Mouse (Mus musculus): ENCODE measurements around the gene Nmt1. TPM values are rescaled to one million over a fixed set of nuclear protein-coding genes. Genes with fewer than 3 reads are reported as not detected.
A peak's percentile ranks its signal among the peaks of the same experiment; 100 is the strongest.

Gene Nmt1
- total RNA-seq, 4 experiments from 2014 or later = 152 to 165 (median 160) TPM

DNA sequence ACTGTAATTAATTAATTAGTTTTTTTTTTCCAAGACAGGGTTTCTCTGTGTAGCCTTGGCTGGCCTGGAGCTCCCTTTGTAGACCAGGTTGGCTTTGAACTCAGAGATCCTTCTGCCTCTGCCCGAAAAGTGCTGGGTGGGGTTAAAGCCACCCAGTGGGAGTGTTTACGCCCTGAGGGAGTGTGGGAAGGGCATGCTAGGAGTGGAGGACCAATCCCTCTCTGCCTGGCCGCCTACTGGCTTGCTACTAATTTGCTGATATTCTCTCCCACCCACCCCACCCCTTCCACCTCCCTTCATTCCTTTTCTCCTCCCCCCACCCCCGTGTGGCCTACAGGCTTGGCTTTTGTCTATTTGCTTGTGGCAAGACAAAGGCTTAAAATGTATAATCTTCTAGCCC, 78.4 kb downstream of the Nmt1 start:
- no peak for DNase-seq (ENCODE audit: low spot score in 2 of 2)

DNA sequence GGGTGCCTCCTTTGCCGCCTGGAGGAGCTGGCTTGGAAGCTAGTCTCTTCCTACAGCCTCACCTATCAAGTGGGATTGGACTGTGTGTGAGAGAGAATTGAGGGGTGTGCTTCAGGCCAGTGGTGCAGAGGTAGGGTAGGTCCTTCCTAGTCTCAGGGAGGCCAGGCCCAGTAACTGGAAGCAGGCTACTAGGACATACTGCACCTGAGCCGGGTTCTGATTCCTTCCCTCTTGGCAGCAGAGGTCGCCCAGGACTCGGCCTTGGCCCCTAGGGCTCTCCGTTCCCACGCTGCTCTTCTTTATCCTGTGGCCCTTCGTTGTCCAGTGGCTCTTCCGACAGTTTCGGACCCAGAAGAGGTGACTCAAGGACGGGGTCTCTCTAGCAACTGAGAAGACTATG, 83.3 kb downstream of the Nmt1 start:
- no peak for DNase-seq (ENCODE audit: low spot score in 2 of 2)

DNA sequence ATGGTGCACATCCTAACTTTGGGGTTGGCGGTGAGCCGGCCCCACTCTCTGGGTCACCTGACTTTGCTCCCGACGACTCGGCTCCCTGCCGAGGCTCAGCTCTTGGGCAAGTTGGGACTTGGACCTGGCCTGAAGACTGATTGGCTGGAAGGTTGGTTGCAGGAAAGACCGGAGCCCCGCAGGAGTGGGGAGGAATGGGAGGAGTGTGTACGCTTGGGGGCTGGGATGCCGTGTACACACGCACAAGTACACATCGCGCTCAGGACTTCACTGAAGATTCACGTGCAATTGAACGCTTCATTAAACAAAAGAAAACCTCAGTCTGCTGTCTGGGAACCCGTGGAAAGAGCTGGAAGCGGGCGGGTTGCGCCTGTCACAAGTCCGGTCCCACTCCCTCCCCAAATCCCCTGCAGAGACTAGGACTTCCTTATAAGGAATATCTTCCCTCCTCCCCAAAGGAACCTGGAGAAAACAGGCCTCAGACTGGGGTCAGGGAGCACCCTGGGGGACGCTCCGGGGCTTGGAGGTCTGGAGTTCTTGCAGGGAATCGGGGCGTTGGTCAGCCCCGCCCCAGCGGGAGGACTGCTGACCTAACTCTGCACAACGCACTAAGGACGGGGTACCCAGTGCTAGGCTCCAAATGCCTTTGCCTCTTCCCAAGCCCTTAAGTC, 84.0 kb downstream of the Nmt1 start:
- no peak for DNase-seq (ENCODE audit: low spot score in 2 of 2)

DNA sequence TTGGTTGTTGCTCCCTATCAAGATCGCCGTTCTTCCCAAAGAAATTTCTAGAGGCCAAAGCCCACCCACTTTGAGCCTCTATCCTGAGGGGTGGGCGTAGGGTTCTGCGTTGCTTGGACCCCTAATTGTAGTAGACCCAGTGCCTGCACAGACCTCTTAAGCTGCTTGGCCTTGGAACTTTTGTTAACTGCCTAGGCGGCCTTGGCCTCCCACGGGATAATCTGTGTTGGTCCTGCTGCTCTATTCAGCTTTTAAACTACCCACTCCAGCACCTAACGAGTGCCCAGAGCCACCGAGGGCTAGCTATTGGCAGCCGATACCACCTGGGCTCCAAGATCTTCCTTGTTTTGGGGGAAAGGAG, 84.5 kb downstream of the Nmt1 start:
- DNase-seq (ENCODE audit: low spot score in 2 of 2) = no peak

DNA sequence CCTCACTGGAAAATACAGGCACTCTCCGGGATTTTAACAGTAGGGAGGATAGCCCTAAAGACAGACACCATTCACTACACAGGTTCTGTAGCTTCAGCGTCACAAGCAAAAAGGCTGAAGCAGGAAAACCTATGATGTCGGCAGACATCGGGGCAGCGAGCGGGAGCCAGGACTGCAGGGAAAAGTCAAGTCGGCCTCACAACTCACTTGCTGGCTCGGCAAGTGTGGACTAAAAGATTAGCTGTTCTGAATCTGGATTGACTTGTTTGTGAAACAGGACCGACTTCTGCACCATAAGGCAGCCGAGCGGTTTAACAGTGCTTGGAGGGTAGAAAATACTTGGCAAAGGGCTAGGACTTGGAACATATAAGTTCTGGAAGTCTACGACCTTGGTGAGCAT, 85.0 kb downstream of the Nmt1 start:
- no peak for DNase-seq (ENCODE audit: low spot score in 2 of 2)

DNA sequence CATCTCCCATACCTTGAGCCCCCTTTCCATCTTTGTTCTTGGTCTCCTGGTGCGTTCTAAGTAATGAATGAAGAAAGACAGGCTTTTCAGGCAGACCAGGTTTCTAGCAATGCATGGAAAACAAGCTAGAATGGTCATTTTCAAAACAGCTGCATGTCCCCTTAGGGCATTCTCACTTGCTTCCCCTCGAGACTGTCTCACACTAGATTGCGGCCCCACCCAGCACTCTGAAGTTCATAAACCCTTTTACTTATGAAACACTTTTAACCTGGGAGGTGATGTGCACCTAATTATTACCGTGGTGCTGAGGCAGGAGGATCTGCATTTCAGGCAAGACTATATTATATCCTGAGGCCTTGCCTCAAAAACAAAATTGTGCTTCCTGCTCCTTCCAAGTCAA, 85.8 kb downstream of the Nmt1 start:
- no peak for DNase-seq (ENCODE audit: low spot score in 2 of 2)

DNA sequence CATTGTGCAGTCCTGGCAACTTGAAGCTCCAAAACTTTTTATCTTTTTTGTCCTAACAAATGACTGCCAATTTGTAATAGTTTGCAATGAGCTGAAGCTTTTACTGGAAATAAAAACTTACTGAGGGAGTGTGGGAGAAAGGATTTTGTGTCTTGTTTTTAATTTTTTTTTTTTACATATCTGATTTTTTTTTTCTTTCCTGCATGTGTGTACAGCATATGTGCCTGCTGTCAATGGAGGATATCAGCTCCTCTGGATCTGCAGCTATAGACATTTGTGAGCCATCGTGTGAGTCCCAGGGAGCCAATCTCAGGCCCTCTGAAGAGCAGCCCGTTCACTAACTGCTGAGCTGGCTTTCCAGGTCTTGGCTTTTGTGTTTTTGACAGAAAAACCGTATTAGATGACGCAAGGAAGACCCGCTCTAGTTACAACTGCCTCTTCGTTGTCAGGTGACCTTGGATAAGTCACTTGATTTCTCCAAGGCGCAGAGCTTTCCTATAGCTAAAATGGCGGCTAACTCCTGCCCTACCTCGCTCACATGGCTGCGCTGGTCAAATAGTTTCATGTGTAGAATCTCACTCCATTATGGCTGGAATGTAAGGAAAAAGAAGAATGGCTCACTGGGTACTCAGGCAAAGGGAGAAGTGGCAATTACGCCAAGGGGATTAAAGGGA, 86.4 kb downstream of the Nmt1 start:
- no peak for DNase-seq (ENCODE audit: low spot score in 2 of 2)

DNA sequence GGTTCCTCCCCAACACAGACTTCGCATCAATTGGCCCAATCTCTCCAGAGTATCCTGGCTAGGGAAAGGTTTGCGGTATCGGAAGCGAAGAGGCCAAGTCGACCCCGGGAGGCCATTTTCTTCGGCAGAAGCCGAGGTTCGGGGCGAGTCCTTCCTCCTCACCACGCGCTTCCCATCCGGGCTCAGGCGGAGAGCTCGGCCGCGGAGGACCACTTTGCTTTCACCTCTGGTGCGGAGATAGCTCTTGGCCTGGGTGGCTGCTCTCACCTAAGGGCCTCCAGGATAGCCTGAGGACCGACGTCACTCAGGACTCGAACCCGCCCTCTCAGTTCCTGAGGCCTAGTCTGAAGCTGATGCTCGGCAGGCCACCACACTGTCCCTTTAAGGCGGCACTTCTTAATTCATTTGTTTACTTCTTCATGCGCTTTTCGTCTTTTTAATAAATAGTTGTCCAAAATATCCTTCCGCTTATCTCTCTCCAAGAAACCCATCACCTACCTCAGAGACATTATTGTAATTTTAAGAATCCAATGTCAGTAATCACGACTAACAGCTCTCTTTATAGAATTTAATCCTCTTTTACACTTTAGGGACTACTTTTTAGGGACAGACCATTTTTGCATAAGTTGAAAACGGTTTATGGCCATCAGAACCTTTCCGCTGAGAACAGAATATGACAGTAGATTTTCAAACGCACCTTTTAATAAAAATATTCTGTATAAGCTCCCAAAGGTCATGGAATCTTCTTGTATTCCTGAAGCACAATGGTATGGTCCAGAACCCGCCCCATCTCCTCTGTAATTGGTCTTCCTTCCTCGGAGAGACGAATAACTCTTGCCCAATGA, 87.4 kb downstream of the Nmt1 start:
- peak; percentile 83 to 85 for DNase-seq (ENCODE audit: low spot score in 2 of 2)

DNA sequence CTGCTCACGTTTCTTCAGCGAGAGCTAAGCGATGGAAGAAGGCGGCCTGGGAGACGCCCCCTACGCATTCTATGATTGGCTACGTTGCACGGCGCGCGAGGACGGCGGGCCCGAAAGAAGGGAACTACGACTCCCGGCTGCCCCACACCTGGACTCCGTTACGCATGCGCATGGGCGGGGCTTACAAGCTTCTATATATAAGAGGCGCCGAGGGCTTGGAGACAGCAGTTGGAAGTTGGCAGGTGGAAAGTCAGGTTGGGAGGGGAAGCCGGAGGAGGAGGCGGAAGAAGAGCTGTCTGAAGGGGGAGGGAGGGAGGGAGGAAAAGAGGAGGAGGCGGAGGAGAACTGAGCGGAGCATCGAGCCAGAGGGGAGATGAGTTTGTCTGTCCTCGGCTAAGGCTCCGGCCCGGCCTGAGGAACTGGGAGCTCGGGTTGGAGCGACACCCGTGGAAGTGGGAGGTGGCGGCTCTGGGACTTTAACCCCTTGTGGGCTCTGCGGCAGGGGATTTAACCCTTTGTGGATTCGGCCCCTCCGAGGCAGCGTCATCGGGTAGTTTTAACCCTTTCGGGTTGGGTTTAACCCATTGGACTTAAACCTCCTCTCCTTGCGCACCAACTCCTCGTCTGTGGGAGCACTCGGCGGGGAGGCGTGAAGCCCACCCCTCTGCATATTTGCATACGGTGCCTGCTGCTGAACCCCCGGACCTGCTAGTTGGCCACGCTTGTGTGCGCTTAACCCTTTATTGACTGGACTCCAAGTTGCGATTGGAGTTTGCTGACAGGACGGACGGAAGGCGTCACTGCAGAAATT, 88.2 kb downstream of the Nmt1 start, which contains the start of gene Hexim1:
Gene Hexim1, plus strand, starts transcription at position 224 of the 811 bp plus-strand sequence.
- peak; percentile 100 for DNase-seq (ENCODE audit: low spot score in 2 of 2)

DNA sequence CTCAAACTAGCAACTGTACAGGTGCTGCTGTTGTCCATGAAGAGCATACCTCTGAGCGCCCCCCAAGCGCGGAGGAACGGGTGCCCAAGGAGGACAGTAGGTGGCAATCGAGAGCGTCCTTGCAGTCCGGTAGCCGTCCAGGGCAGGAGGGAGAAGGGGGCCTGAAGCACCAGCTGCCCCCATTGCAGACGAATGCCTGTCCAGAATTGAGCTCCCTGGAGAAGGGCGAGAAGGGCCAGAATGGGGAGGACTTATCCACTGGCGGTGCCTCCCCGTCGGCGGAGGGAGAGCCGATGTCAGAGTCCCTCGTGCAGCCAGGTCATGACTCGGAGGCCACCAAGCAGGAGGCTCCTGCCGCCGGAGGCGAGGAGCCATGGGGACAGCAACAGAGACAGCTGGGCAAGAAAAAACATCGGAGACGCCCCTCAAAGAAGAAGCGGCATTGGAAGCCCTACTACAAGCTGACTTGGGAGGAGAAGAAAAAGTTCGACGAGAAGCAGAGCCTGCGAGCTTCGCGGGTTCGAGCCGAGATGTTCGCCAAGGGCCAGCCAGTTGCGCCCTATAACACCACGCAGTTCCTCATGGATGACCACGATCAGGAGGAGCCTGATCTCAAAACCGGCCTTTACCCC, 89.1 kb downstream of the Nmt1 start:
- DNase-seq (ENCODE audit: low spot score in 2 of 2) = peak in 1 of 2 experiments; percentile 68

DNA sequence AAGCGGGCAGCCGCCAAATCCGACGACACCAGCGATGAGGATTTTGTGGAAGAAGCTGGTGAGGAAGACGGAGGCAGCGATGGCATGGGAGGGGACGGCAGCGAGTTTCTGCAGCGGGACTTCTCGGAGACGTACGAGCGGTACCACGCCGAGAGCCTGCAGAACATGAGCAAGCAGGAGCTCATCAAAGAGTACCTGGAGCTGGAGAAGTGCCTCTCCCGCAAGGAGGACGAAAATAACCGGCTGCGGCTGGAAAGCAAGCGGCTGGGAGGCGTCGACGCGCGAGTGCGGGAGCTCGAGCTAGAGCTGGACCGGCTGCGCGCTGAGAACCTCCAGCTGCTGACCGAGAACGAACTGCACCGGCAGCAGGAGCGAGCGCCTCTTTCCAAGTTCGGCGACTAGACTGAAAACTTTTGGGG, 89.6 kb downstream of the Nmt1 start:
- no peak for DNase-seq (ENCODE audit: low spot score in 2 of 2)

Small RNA genes lying within 50 kb of the gene (microRNA-seq; reads per million reads assigned to microRNA genes)
- 0 to 0.25 reads per million in 2 experiments for gene Mir6931

Other genes starting within 250 kb of the Nmt1 start
- 1 to 10 TPM; 4.0 to 4.7 (median 4.1) TPM for gene Gjc1, start 208.5 kb upstream of the Nmt1 start, total RNA-seq (2022)
- gene Higd1b, start 192.3 kb upstream of the Nmt1 start, total RNA-seq (2022) = 1 to 10 TPM; 5.1 to 7.3 (median 6.2) TPM
- gene Eftud2, start 147.2 kb upstream of the Nmt1 start, total RNA-seq (2022) = 100 to 1,000 TPM; 123 to 142 (median 133) TPM
- 1 to 10 TPM; 1.5 to 3.2 (median 1.9) TPM for gene Ccdc103, start 147.0 kb upstream of the Nmt1 start, total RNA-seq (2022)
- under 1 TPM in 1 of 4 experiments, not detected in 3; 0.33 TPM for gene Fam187a, start 143.0 kb upstream of the Nmt1 start, total RNA-seq (2022)
- 1,000 to 10,000 TPM in 2 of 4 experiments, 100 to 1,000 TPM in 2; 331 to 2,605 (median 1,138) TPM for gene Gfap, start 127.3 kb upstream of the Nmt1 start, total RNA-seq (2022)
- under 1 TPM in 3 of 4 experiments, not detected in 1; 0.14 to 0.29 (median 0.23) TPM for gene Kif18b, start 103.1 kb upstream of the Nmt1 start, total RNA-seq (2022)
- gene C1ql1, start 81.5 kb upstream of the Nmt1 start, total RNA-seq (2022) = 10 to 100 TPM; 13.9 to 19.7 (median 16.6) TPM
- gene Dcakd, start 143 bp downstream of the Nmt1 start, total RNA-seq (2022) = 10 to 100 TPM; 55.2 to 71.2 (median 63.6) TPM
- 10 to 100 TPM; 11.0 to 15.3 (median 12.8) TPM for gene Plcd3, start 73.5 kb downstream of the Nmt1 start, total RNA-seq (2022)
- 10 to 100 TPM; 88.4 to 98.2 (median 94.7) TPM for gene Acbd4, start 73.5 kb downstream of the Nmt1 start, total RNA-seq (2022)
- gene Hexim1, start 88.0 kb downstream of the Nmt1 start, total RNA-seq (2022) = 10 to 100 TPM; 39.0 to 51.3 (median 45.9) TPM
- gene Hexim2, start 104.2 kb downstream of the Nmt1 start, total RNA-seq (2022) = 10 to 100 TPM in 3 of 4 experiments, 1 to 10 TPM in 1; 9.4 to 15.1 (median 11.6) TPM
- 100 to 1,000 TPM; 121 to 133 (median 125) TPM for gene Fmnl1, start 142.9 kb downstream of the Nmt1 start, total RNA-seq (2022)
- 1 to 10 TPM; 1.4 to 3.1 (median 2.2) TPM for gene 1700023F06Rik, start 180.4 kb downstream of the Nmt1 start, total RNA-seq (2022)
- 1 to 10 TPM; 1.4 to 3.0 (median 2.1) TPM for gene Spata32, start 190.2 kb downstream of the Nmt1 start, total RNA-seq (2022)
- 1 to 10 TPM; 4.6 to 5.5 (median 4.8) TPM for gene Map3k14, start 239.3 kb downstream of the Nmt1 start, total RNA-seq (2022)